Mouse (Mus musculus) spleen, adult 2 months (tissue): ENCODE measurements around the gene Defb29. TPM values are rescaled to one million over a fixed set of nuclear protein-coding genes. Genes with fewer than 3 reads are reported as not detected.

ENCODE experiments used
- DNase-seq, 2 experiments: peaks; one replicate each; pipeline versions ENCODE4 v3.0.0 to v3.0.0-alpha.2; 2012 to 2021; ENCODE audit warnings: low spot score in 2 of 2, low read depth in 1 of 2
- H3K27ac ChIP-seq: fragments of 200-500 bp; 2 replicates; pipeline ENCODE4 v1.5.1; 2012; ENCODE audit warnings: low read length, inconsistent platforms; ENCODE audit not compliant: insufficient read depth
- H3K27me3 ChIP-seq: fragments of 200-500 bp; 2 replicates; pipeline ENCODE4 v1.6.1; 2012; ENCODE audit warnings: mild to moderate bottlenecking, moderate library complexity, low read length, inconsistent platforms; ENCODE audit not compliant: control insufficient read depth, insufficient read depth
- H3K36me3 ChIP-seq: fragments of 200-500 bp; 2 replicates; pipeline ENCODE4 v1.6.1; 2012; ENCODE audit warnings: mild to moderate bottlenecking, low read length, inconsistent platforms; ENCODE audit not compliant: control insufficient read depth, insufficient read depth
- H3K4me1 ChIP-seq: fragments of 200-500 bp; 2 replicates; pipeline ENCODE4 v1.6.1; 2011; ENCODE audit warnings: inconsistent platforms; ENCODE audit not compliant: control insufficient read depth, insufficient read depth, insufficient read length
- H3K4me3 ChIP-seq: fragments of 200-500 bp; 2 replicates; pipeline ENCODE4 v1.5.1; 2011; ENCODE audit warnings: mild to moderate bottlenecking, inconsistent platforms; ENCODE audit not compliant: insufficient read depth, insufficient read length; ENCODE audit errors: extremely low read depth
- CTCF ChIP-seq: fragments of 200-500 bp; IDR thresholded peaks from 2 replicates; pipeline ENCODE4 v1.5.1; 2011; ENCODE audit warnings: mild to moderate bottlenecking, inconsistent platforms; ENCODE audit not compliant: insufficient read depth, insufficient read length, insufficient replicate concordance; ENCODE audit errors: extremely low read depth
- POLR2A ChIP-seq: fragments of 200-500 bp; IDR thresholded peaks from 2 replicates; pipeline ENCODE4 v1.6.1; 2011; ENCODE audit warnings: low read depth, low read length, inconsistent platforms
- WGBS: fragments of 180-500 bp; shearing (Covaris S2); methylation state at CpG from one replicate; pipeline ENCODE4 v1.1.7; 2018; 5-methylcytosine and 5-hydroxymethylcytosine counted together
- polyA plus RNA-seq: library from polyadenylated mRNA; depleted of rRNA; stranded (reverse); fragments of >200 nt; gene quantifications from 2 replicates; pipeline ENCODE4 v1.2.3, GENCODE M21; 2012; rRNA removed

Defb29 gene
- polyA plus RNA-seq, 1 experiment = not detected

- Histone ChIP-seq H3K4me1 (no peaks in the 10 kb centered on the region), H3K36me3 (no peaks in the 10 kb centered on the region), H3K4me3 (no peak overlapping the region), H3K27me3 (no peaks in the 10 kb centered on the region), H3K27ac (no peak overlapping the region)
- WGBS = 83% methylated on average over 6 of the region's 6 CpGs
- TF ChIP-seq CTCF = no peak
- no peak for TF ChIP-seq POLR2A
- DNase-seq = no peak
Observed at GRCm38 (mm10) chr2:152500863-152501229, 39.1 kb downstream of the Defb29 start.

- Histone ChIP-seq H3K4me1 (no peaks in the 10 kb centered on the region), H3K36me3 (no peaks in the 10 kb centered on the region), H3K27me3 (no peaks in the 10 kb centered on the region), H3K4me3 (no peak overlapping the region), H3K27ac (no peak overlapping the region)
- TF ChIP-seq CTCF = no peak
- TF ChIP-seq POLR2A = no peak
- 75% methylated on average over 7 of the region's 7 CpGs for WGBS
- no peak for DNase-seq
Observed at GRCm38 (mm10) chr2:152500204-152500862, 39.6 kb downstream of the Defb29 start.

- 86% methylated on average over 6 of the region's 6 CpGs for WGBS
- no peak for DNase-seq
- no peak overlapping the region for H3K4me3 ChIP-seq
Observed at GRCm38 (mm10) chr2:152498020-152498419, 41.9 kb downstream of the Defb29 start.

GRCm38 (mm10) chr2:152493151-152493550, 46.7 kb downstream of the Defb29 start:
- 85% methylated on average over 6 of the region's 6 CpGs for WGBS
- no peak for DNase-seq
- H3K4me1 ChIP-seq = no peaks in the 10 kb centered on the region
- no peak overlapping the region for H3K4me3 ChIP-seq
- TF ChIP-seq POLR2A = no peak
- no peak for TF ChIP-seq CTCF
- H3K36me3 ChIP-seq = no peaks in the 10 kb centered on the region
- no peaks in the 10 kb centered on the region; the same call in 1 of the 2 replicates for H3K27me3 ChIP-seq
- H3K27ac ChIP-seq = no peak overlapping the region

More at GRCm38 (mm10) chr2:152498020-152498419, 41.9 kb downstream of the Defb29 start:
- TF ChIP-seq CTCF (no peak), POLR2A (no peak)
- Histone ChIP-seq H3K4me1 (no peaks in the 10 kb centered on the region), H3K27ac (no peak overlapping the region), H3K36me3 (no peaks in the 10 kb centered on the region), H3K27me3 (no peaks in the 10 kb centered on the region)

GRCm38 (mm10) chr2:152490038-152490437, 49.9 kb downstream of the Defb29 start, which contains the start of gene Defb22:
Gene Defb22 (minus strand): TSS chr2:152490138.
- Histone ChIP-seq H3K4me1 (no peaks in the 10 kb centered on the region), H3K27ac (no peak within 1 kb of the TSS), H3K36me3 (no peaks in the 10 kb centered on the region), H3K4me3 (no peak within 1 kb of the TSS), H3K27me3 (no peaks in the 10 kb centered on the region; the same call in 1 of the 2 replicates)
- DNase-seq = no peak
- no peak for TF ChIP-seq CTCF
- TF ChIP-seq POLR2A = no peak

Other genes starting within 250 kb of the Defb29 start
- 37.9 and 39.5 TPM in 2 replicates for gene Tbc1d20, start 246.3 kb downstream of the Defb29 start, polyA plus RNA-seq
- 326 and 431 TPM in 2 replicates for gene Rbck1, start 207.4 kb downstream of the Defb29 start, polyA plus RNA-seq
- gene Trib3, start 196.1 kb downstream of the Defb29 start, polyA plus RNA-seq = 0.65 and 1.0 TPM in 2 replicates
- not detected in 2 replicates for gene Nrsn2, start 163.5 kb downstream of the Defb29 start, polyA plus RNA-seq
- gene Sox12, start 142.0 kb downstream of the Defb29 start, polyA plus RNA-seq = 4.0 and 4.6 TPM in 2 replicates
- 1.8 and 2.7 TPM in 2 replicates for gene Zcchc3, start 125.1 kb downstream of the Defb29 start, polyA plus RNA-seq
- 0.12 TPM in 1 of 2 replicates, not detected in the other for gene 6820408C15Rik, start 124.5 kb downstream of the Defb29 start, polyA plus RNA-seq
- gene Defb23, start 75.5 kb downstream of the Defb29 start, polyA plus RNA-seq = not detected in 2 replicates
- gene Defb20, start 63.0 kb downstream of the Defb29 start, polyA plus RNA-seq = not detected in 2 replicates
- not detected in 2 replicates for gene Defb22, start 50.0 kb downstream of the Defb29 start, polyA plus RNA-seq
- not detected in 2 replicates for gene Defb26, start 28.4 kb downstream of the Defb29 start, polyA plus RNA-seq
- not detected in 2 replicates for gene Defb28, start 21.8 kb downstream of the Defb29 start, polyA plus RNA-seq
- not detected in 2 replicates for gene Gm17416, start 29.2 kb upstream of the Defb29 start, polyA plus RNA-seq
- gene Defb21, start 32.6 kb upstream of the Defb29 start, polyA plus RNA-seq = not detected in 2 replicates
- gene Defb19, start 40.2 kb upstream of the Defb29 start, polyA plus RNA-seq = not detected in 2 replicates
- gene Defb45, start 59.3 kb upstream of the Defb29 start, polyA plus RNA-seq = not detected in 2 replicates
- not detected in 2 replicates for gene Defb36, start 64.2 kb upstream of the Defb29 start, polyA plus RNA-seq
- gene Defb25, start 83.0 kb upstream of the Defb29 start, polyA plus RNA-seq = 0.65 TPM in 1 of 2 replicates, not detected in the other
- gene Rem1, start 86.9 kb upstream of the Defb29 start, polyA plus RNA-seq = 8.6 and 9.8 TPM in 2 replicates
- 82.8 and 145 TPM in 2 replicates for gene H13, start 129.4 kb upstream of the Defb29 start, polyA plus RNA-seq
- 0.79 and 1.5 TPM in 2 replicates for gene Mcts2, start 146.9 kb upstream of the Defb29 start, polyA plus RNA-seq
- gene Id1, start 196.2 kb upstream of the Defb29 start, polyA plus RNA-seq = 53.5 and 84.4 TPM in 2 replicates
- 0.56 and 0.59 TPM in 2 replicates for gene Cox4i2, start 214.1 kb upstream of the Defb29 start, polyA plus RNA-seq